Mouse (Mus musculus) small intestine, adult 10 weeks (tissue): Measurements from ENCODE around the gene Dchs2. TPM values are rescaled to one million over a fixed set of nuclear protein-coding genes. Genes with fewer than 3 reads are reported as not detected.

Experiments
- polyA plus RNA-seq: library from polyadenylated mRNA; stranded (reverse); fragments of 350-450 nt; fragmentation: Illumina TruSeq; extraction: RNeasy Lipid Tissue Mini Kit (QIAGEN cat#74804); gene quantifications from one replicate; pipeline ENCODE4 v1.2.3, GENCODE M21; 2014; ENCODE audit warnings: low replicate concordance

Dchs2 gene
- polyA plus RNA-seq: 0.07 TPM

GRCm38 (mm10) chr3:83127726-83128448, at the start of gene Dchs2:
Gene Dchs2 (plus strand): TSS chr3:83127948.

Other genes starting within 250 kb of the Dchs2 start
- 65.4 TPM for gene Lrat, start 224.0 kb upstream of the Dchs2 start, polyA plus RNA-seq
- 0.59 TPM for gene Fgg, start 120.2 kb upstream of the Dchs2 start, polyA plus RNA-seq
- gene Fga, start 101.9 kb upstream of the Dchs2 start, polyA plus RNA-seq: 0.33 TPM
- not detected for gene Fgb, start 78.1 kb upstream of the Dchs2 start, polyA plus RNA-seq
- gene Plrg1, start 72.4 kb upstream of the Dchs2 start, polyA plus RNA-seq: 15.9 TPM